Mouse (Mus musculus) forebrain, embryonic 10.5 days (tissue): ENCODE measurements around the gene Nin. TPM values are rescaled to one million over a fixed set of nuclear protein-coding genes. Genes with fewer than 3 reads are reported as not detected.

Experiments
- DNase-seq: peaks from one replicate; pipeline ENCODE4 v3.0.0-alpha.2; 2017; ENCODE audit warnings: low spot score; ENCODE audit errors: extremely low spot score
- H3K27ac ChIP-seq: fragments of 300-500 bp; sonication (generic); 2 replicates; pipeline ENCODE4 v1.5.1; 2016; ENCODE audit warnings: mild to moderate bottlenecking
- H3K27me3 ChIP-seq: fragments of 300-500 bp; sonication (generic); 2 replicates; pipeline ENCODE4 v1.6.1; 2016; ENCODE audit warnings: mild to moderate bottlenecking; ENCODE audit not compliant: poor library complexity, severe bottlenecking
- H3K36me3 ChIP-seq: fragments of 300-500 bp; sonication (generic); replicated peaks from 2 replicates; pipeline ENCODE4 v1.6.1; 2016; ENCODE audit warnings: mild to moderate bottlenecking, moderate library complexity
- H3K4me1 ChIP-seq: fragments of 300-500 bp; sonication (generic); 2 replicates; pipeline ENCODE4 v1.6.1; 2016
- H3K4me3 ChIP-seq: fragments of 300-500 bp; sonication (generic); 2 replicates; pipeline ENCODE4 v1.5.1; 2016; ENCODE audit warnings: mild to moderate bottlenecking, moderate library complexity
- H3K9me3 ChIP-seq: fragments of 300-500 bp; sonication (generic); 2 replicates; pipeline ENCODE4 v1.6.1; 2016; ENCODE audit warnings: mild to moderate bottlenecking, moderate library complexity
- WGBS: fragments of 180-500 bp; shearing (Covaris S2); methylation state at CpG from one replicate; pipeline ENCODE4 v1.1.7; 2016; 5-methylcytosine and 5-hydroxymethylcytosine counted together
- polyA plus RNA-seq: library from polyadenylated mRNA; unstranded; fragments of >200 nt; fragmentation: Nextera tagmentation; extraction: Ambion mirVana; gene quantifications from 2 replicates; pipeline ENCODE4 v1.2.1, GENCODE M21; 2016

Gene Nin
- polyA plus RNA-seq, 1 experiment from 2014 or later = 8.9 TPM

DNA sequence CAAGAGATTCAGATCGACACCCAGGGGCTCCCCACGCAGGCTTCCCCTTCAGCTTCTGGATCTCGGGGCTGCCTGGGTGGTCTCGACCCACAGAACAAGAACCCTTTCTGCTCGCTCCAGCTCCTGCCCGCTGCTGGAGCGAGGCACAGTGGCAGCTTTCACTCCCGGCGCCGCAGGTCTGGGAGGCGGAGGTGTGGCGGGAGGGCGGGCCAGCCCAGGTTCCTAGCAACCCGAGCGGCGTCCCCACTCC is 2.5 kb downstream of the Nin start:
- no peak for DNase-seq
- Histone ChIP-seq H3K4me1 (peaks cover 57% of the 10 kb centered on the region), H3K36me3 (no peaks in the 10 kb centered on the region), H3K27me3 (peaks cover 93% of the 10 kb centered on the region), H3K27ac (peak overlapping the region; percentile 94), H3K4me3 (peak overlapping the region; percentile 92), H3K9me3 (no peaks in the 10 kb centered on the region)
- WGBS = under 1% methylated on average over 16 of the region's 16 CpGs

- peak overlapping the region; percentile 94 for H3K27ac ChIP-seq
- no peaks in the 10 kb centered on the region for H3K36me3 ChIP-seq
- peaks cover 92% of the 10 kb centered on the region for H3K27me3 ChIP-seq
- peak overlapping the region; percentile 92 for H3K4me3 ChIP-seq
- WGBS = 12% methylated on average over 23 of the region's 23 CpGs
- DNase-seq = no peak
- H3K4me1 ChIP-seq = peaks cover 62% of the 10 kb centered on the region
- H3K9me3 ChIP-seq = no peaks in the 10 kb centered on the region
Measured at GRCm38 (mm10) chr12:70110375-70111116, 3.0 kb downstream of the Nin start.

DNA sequence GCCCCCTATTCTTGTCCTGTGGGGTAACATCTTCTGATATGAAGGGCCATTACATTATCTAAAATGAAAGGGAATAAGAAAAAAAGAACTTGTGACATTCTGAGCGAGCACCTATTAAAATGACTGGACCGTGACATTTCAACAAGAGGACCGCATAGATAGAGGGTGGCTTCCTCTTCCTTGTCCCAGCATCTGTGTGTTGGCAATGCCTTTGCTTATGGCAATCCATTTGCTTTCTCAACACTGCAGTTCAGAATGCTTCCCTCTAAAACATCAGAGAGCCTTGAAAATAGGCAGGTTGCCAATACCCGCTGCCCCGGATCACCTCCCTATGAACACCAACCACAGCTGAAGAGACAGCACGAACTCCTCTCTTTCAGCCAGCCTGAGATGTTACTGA is 3.6 kb downstream of the Nin start:
- Histone ChIP-seq H3K4me1 (peaks cover 68% of the 10 kb centered on the region), H3K9me3 (no peaks in the 10 kb centered on the region), H3K4me3 (peak overlapping the region; percentile 92), H3K27me3 (peaks cover 86% of the 10 kb centered on the region), H3K36me3 (no peaks in the 10 kb centered on the region), H3K27ac (no peak overlapping the region)
- 68% methylated on average over 6 of the region's 6 CpGs for WGBS
- DNase-seq = no peak

- no peaks in the 10 kb centered on the region for H3K9me3 ChIP-seq
- peaks cover 80% of the 10 kb centered on the region for H3K27me3 ChIP-seq
- peaks cover 84% of the 10 kb centered on the region for H3K4me1 ChIP-seq
- WGBS = 27% methylated on average over 2 of the region's 2 CpGs
- no peaks in the 10 kb centered on the region for H3K36me3 ChIP-seq
- no peak overlapping the region for H3K27ac ChIP-seq
- DNase-seq = no peak
- H3K4me3 ChIP-seq = no peak overlapping the region
Measured at GRCm38 (mm10) chr12:70108104-70108503, 5.4 kb downstream of the Nin start.

DNA sequence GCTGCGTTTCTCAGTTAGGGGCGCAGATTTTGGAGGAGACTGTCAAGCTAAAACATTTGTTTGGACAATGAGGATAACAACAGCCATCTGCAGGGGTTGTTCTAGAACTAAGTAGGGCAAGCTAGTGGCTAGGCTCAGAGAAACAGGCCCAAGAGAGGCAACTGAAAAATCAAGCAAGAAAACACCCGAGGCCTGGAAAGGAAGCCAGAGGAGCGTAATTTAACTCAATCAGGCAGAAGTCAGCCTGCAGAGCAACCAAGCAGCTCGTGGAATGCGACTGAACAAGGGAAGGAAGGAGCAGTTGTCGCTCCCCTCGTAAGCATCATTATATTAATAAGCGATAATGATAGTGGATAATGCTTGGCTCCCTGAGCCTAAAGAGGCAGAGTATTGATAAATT is 7.0 kb downstream of the Nin start:
- H3K27me3 ChIP-seq = peaks cover 81% of the 10 kb centered on the region

DNA sequence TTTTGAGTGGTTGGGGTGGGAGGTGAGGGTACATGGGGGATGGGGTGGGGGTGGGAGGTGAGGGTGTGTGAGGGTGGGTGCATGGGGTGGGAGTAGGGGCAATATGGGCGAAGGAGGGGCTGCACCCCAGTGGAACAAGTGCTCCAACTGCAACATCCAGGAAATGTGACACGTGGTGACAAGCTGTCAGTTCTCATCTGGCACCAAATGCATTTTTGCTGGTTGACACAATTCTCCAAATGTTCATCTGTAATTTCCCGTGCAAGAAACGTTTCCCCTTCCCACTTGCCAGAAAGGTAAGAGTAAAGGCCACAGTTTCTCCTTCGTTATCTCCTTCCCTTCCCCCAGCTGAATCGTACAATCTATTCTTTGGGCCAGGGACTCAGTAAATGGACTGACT is 7.6 kb downstream of the Nin start:
- Histone ChIP-seq H3K9me3 (no peaks in the 10 kb centered on the region), H3K4me1 (peaks cover 74% of the 10 kb centered on the region), H3K36me3 (peaks cover 7% of the 10 kb centered on the region; the same call in 1 of the 2 replicates), H3K27me3 (peaks cover 81% of the 10 kb centered on the region), H3K27ac (no peak overlapping the region), H3K4me3 (no peak overlapping the region)
- no peak for DNase-seq
- WGBS = 68% methylated on average over 6 of the region's 6 CpGs

More for the DNA sequence above, 7.0 kb downstream of the Nin start:
- no peaks in the 10 kb centered on the region for H3K9me3 ChIP-seq
- H3K36me3 ChIP-seq = peaks cover 7% of the 10 kb centered on the region; the same call in 1 of the 2 replicates
- WGBS = 55% methylated on average over 9 of the region's 9 CpGs
- no peak overlapping the region for H3K4me3 ChIP-seq
- H3K4me1 ChIP-seq = peaks cover 80% of the 10 kb centered on the region
- H3K27ac ChIP-seq = no peak overlapping the region
- no peak for DNase-seq

GRCm38 (mm10) chr12:70104776-70105420 is 8.6 kb downstream of the Nin start:
- WGBS = 10% methylated on average over 5 of the region's 5 CpGs
- H3K36me3 ChIP-seq = peaks cover 7% of the 10 kb centered on the region; the same call in 1 of the 2 replicates
- H3K4me3 ChIP-seq = no peak overlapping the region
- H3K27me3 ChIP-seq = peaks cover 71% of the 10 kb centered on the region
- H3K9me3 ChIP-seq = no peaks in the 10 kb centered on the region
- DNase-seq = no peak
- H3K27ac ChIP-seq = no peak overlapping the region
- peaks cover 64% of the 10 kb centered on the region for H3K4me1 ChIP-seq

GRCm38 (mm10) chr12:70104199-70104598 is 9.3 kb downstream of the Nin start:
- WGBS = 54% methylated on average over 4 of the region's 4 CpGs
- H3K27ac ChIP-seq = no peak overlapping the region

GRCm38 (mm10) chr12:70103257-70103656 is 10.3 kb downstream of the Nin start:
- no peaks in the 10 kb centered on the region for H3K9me3 ChIP-seq
- WGBS = 78% methylated on average over 4 of the region's 4 CpGs
- H3K4me1 ChIP-seq = peaks cover 56% of the 10 kb centered on the region
- peaks cover 7% of the 10 kb centered on the region; the same call in 1 of the 2 replicates for H3K36me3 ChIP-seq
- no peak overlapping the region for H3K4me3 ChIP-seq
- no peak overlapping the region for H3K27ac ChIP-seq
- no peak for DNase-seq
- peaks cover 55% of the 10 kb centered on the region for H3K27me3 ChIP-seq

More at GRCm38 (mm10) chr12:70104199-70104598, 9.3 kb downstream of the Nin start:
- H3K4me3 ChIP-seq = no peak overlapping the region
- H3K27me3 ChIP-seq = peaks cover 64% of the 10 kb centered on the region
- H3K36me3 ChIP-seq = peaks cover 7% of the 10 kb centered on the region; the same call in 1 of the 2 replicates
- DNase-seq = no peak
- no peaks in the 10 kb centered on the region for H3K9me3 ChIP-seq
- H3K4me1 ChIP-seq = peaks cover 62% of the 10 kb centered on the region

DNA sequence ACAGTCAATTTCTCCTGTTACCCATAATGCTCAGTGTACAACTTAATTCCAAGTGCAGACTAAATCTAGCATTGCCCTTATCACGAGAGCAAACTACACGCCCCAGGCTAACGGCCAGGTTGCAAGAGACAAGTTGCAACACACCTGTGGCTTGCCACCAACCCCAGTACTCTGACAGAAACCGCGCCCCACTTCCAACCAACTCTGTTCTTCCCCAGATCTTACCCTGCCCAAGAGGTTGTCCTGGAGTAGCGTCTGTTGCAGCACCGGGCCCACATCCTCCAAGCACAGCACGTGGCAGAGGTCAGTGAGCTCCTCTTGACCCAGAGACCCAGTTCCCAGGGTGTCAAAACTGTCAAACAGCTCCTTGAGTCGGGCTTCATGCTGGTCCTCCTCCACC is 11.1 kb downstream of the Nin start:
- no peak for DNase-seq
- Histone ChIP-seq H3K4me3 (no peak overlapping the region), H3K27ac (no peak overlapping the region), H3K9me3 (no peaks in the 10 kb centered on the region), H3K27me3 (peaks cover 46% of the 10 kb centered on the region), H3K36me3 (peaks cover 7% of the 10 kb centered on the region; the same call in 1 of the 2 replicates), H3K4me1 (peaks cover 47% of the 10 kb centered on the region)
- WGBS = 92% methylated on average over 9 of the region's 9 CpGs

DNA sequence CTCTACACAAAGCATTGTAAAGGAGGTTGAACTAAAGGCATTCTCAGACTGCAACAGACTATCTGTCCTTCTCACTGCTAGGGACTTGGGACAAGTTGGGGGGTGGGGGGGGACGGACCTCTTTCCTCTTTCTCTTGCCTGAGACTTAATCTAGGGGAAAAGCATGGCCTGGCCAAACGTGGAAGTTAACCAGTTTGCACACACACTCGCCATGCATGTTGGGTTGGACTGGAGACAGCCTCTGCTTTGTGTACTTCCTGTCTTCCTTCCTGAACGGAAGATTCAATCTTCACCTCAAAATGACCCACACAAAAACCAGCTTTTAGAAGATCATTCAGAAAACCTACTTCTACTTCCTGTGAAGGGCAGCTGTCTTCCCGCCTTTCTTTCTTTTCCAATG is 11.7 kb downstream of the Nin start:
- 82% methylated on average over 5 of the region's 5 CpGs for WGBS
- peaks cover 7% of the 10 kb centered on the region; the same call in 1 of the 2 replicates for H3K36me3 ChIP-seq
- no peak overlapping the region for H3K4me3 ChIP-seq
- H3K27ac ChIP-seq = no peak overlapping the region
- no peak for DNase-seq
- peaks cover 40% of the 10 kb centered on the region for H3K27me3 ChIP-seq
- peaks cover 43% of the 10 kb centered on the region for H3K4me1 ChIP-seq
- no peaks in the 10 kb centered on the region for H3K9me3 ChIP-seq

DNA sequence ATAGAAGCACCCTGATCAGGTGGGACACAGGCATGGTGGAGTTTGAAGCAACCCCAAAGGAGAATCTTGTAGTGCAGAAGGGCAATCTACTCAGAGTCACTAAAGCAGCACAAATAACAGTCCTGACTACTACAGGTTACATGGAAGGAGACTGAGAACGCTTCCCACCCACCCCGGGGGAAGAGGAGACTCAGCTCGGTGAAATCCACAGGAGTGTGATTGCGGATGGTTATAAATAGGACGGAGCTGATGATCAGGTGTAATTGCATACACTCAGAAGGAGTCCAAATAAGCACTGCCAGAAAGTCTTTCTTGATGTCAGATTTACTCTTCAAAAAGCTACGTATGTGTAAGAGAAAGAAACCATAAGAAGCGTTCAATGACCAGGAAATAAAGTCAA is 15.6 kb downstream of the Nin start:
- H3K27me3 ChIP-seq = peaks cover 14% of the 10 kb centered on the region

GRCm38 (mm10) chr12:70097316-70097715 is 16.2 kb downstream of the Nin start:
- DNase-seq = no peak
- Histone ChIP-seq H3K4me3 (no peak overlapping the region), H3K27ac (no peak overlapping the region), H3K4me1 (peaks cover 20% of the 10 kb centered on the region), H3K36me3 (peaks cover 3% of the 10 kb centered on the region; the same call in 1 of the 2 replicates), H3K27me3 (peaks cover 8% of the 10 kb centered on the region), H3K9me3 (no peaks in the 10 kb centered on the region)
- WGBS = 94% methylated on average over 3 of the region's 3 CpGs

More for the DNA sequence above, 15.6 kb downstream of the Nin start:
- peaks cover 25% of the 10 kb centered on the region for H3K4me1 ChIP-seq
- no peak overlapping the region for H3K27ac ChIP-seq
- H3K4me3 ChIP-seq = no peak overlapping the region
- H3K9me3 ChIP-seq = no peaks in the 10 kb centered on the region
- peaks cover 7% of the 10 kb centered on the region; the same call in 1 of the 2 replicates for H3K36me3 ChIP-seq
- DNase-seq = no peak
- 91% methylated on average over 7 of the region's 7 CpGs for WGBS
